Mouse (Mus musculus) myocyte (in vitro differentiated cells): ENCODE measurements at regions not wholly inside any gene's neighbourhood (a gene's known extent, or its start where the extent isn't known, plus 50 kb on each side); places are given as distances from the start of the nearest gene placed in this dataset.

Source experiments
- H3K27me3 ChIP-seq: one replicate; pipeline ENCODE4 v1.6.1; 2011; ENCODE audit not compliant: control insufficient read depth, insufficient read depth, insufficient read length
- H3K36me3 ChIP-seq: one replicate; pipeline ENCODE4 v1.6.1; 2011; ENCODE audit not compliant: control insufficient read depth, insufficient read depth
- H3K4me2 ChIP-seq: one replicate; pipeline ENCODE4 v1.6.1; 2011; ENCODE audit warnings: low read depth, control low read depth
- H3K4me3 ChIP-seq: one replicate; pipeline ENCODE4 v1.5.1; 2011; ENCODE audit warnings: mild to moderate bottlenecking, control low read depth, moderate library complexity
- H3K79me2 ChIP-seq: one replicate; pipeline ENCODE4 v1.6.1; 2011; ENCODE audit not compliant: control insufficient read depth, insufficient read depth
- H3ac ChIP-seq: one replicate; pipeline ENCODE4 v1.6.1; 2011; ENCODE audit not compliant: control insufficient read depth, insufficient read length
- CEBPB ChIP-seq: IDR thresholded peaks from 2 replicates; pipeline ENCODE4 v1.6.1; 2011; ENCODE audit warnings: mild to moderate bottlenecking, moderate library complexity; ENCODE audit not compliant: poor library complexity, insufficient read depth, severe bottlenecking
- E2F4 ChIP-seq: IDR thresholded peaks from one replicate; pipeline ENCODE4 v1.6.1; 2011; ENCODE audit warnings: mild to moderate bottlenecking, control low read depth, moderate library complexity; ENCODE audit not compliant: insufficient read depth
- MAX ChIP-seq: IDR thresholded peaks from one replicate; pipeline ENCODE4 v1.6.1; 2011; ENCODE audit warnings: low read depth, mild to moderate bottlenecking, control low read depth
- MYOD1 ChIP-seq, 3 experiments: IDR thresholded peaks; one replicate each; pipeline ENCODE4 v1.6.1; 2011; ENCODE audit warnings: control low read depth in 2 of 3, low read depth in 2 of 3, mild to moderate bottlenecking in 2 of 3, moderate library complexity in 1 of 3; ENCODE audit not compliant: insufficient read length in 2 of 3, control insufficient read depth in 1 of 3
- MYOG ChIP-seq, 3 experiments: IDR thresholded peaks; one replicate each; pipeline ENCODE4 v1.6.1; 2011; ENCODE audit warnings: control low read depth in 2 of 3, low read depth in 2 of 3, mild to moderate bottlenecking in 2 of 3; ENCODE audit not compliant: insufficient read length in 2 of 3, control insufficient read depth in 1 of 3, insufficient read depth in 1 of 3
- POLR2AphosphoS2 ChIP-seq: IDR thresholded peaks from one replicate; pipeline ENCODE4 v1.6.1; 2011; ENCODE audit warnings: low read depth, control low read depth; ENCODE audit not compliant: insufficient read length
- REST ChIP-seq: IDR thresholded peaks from one replicate; pipeline ENCODE4 v1.6.1; 2011; ENCODE audit warnings: mild to moderate bottlenecking, control low read depth, moderate library complexity; ENCODE audit not compliant: insufficient read depth, insufficient read length
- SRF ChIP-seq: IDR thresholded peaks from one replicate; pipeline ENCODE4 v1.6.1; 2011; ENCODE audit warnings: low read depth; ENCODE audit not compliant: control insufficient read depth, insufficient read length
- TCF12 ChIP-seq: IDR thresholded peaks from one replicate; pipeline ENCODE4 v1.6.1; 2011; ENCODE audit warnings: mild to moderate bottlenecking, control low read depth; ENCODE audit not compliant: poor library complexity, insufficient read depth, severe bottlenecking
- TCF3 ChIP-seq: IDR thresholded peaks from one replicate; pipeline ENCODE4 v1.6.1; 2011; ENCODE audit warnings: low read depth, control low read depth; ENCODE audit not compliant: insufficient read length
- USF1 ChIP-seq: IDR thresholded peaks from one replicate; pipeline ENCODE4 v1.6.1; 2011; ENCODE audit warnings: low read depth, mild to moderate bottlenecking, control low read depth, moderate library complexity

DNA sequence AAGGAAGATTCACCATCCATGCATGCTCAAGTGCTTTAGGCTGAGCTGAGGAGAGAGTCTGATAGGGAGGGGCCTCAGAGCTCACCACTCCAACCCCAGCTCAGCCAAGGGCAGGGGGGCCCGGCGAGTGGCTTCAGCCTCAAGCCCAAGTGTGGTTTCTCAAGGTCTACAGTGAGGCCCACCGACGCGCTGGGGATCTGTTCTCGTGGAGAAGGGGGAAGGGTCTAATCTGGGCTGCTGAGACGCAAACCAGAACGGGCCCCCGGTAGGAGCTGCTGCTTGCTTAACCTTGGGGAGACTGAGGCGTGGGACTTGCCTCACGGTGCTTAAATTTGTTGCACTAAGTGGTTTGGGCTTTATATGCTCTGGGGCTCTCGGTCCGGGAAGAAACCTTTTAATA, 70.9 kb downstream of the Asb1 start:
- TF ChIP-seq POLR2AphosphoS2 (no peak), TCF3 (no peak)
- Histone ChIP-seq H3K4me2 (no peak overlapping the region), H3K27me3 (no peaks in the 10 kb centered on the region), H3ac (no peak overlapping the region), H3K79me2 (no peaks in the 10 kb centered on the region), H3K36me3 (no peaks in the 10 kb centered on the region), H3K4me3 (no peak overlapping the region)

DNA sequence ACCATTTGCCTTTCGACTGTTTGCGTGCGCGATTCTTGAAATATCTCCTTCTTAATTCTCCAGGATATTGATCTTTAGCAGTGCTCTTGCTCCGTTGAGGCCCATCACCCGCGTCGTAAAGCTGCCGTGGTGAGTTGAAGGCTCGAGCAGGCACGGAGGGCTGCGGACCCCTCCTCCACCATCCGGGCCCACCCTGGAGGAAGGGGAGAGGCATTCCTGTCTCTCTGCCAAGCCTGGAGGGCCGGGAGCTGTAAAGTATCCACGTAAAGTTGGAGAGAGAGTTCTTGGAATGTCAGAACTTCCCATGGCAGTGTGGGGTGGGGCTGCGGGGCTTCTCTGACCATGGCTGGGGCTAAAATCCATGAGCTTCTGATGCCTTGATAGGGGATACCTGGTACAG, 71.3 kb downstream of the Asb1 start:
- Histone ChIP-seq H3K79me2 (no peaks in the 10 kb centered on the region), H3ac (no peak overlapping the region), H3K27me3 (no peaks in the 10 kb centered on the region), H3K36me3 (no peaks in the 10 kb centered on the region), H3K4me2 (no peak overlapping the region), H3K4me3 (no peak overlapping the region)
- TF ChIP-seq REST: no peak
- no peak for TF ChIP-seq SRF
- TF ChIP-seq MYOD1 (IDR thresholded peaks at IDR 0.05; ENCODE audit: control insufficient read depth in 1 of 3, insufficient read length in 2 of 3, low read depth in 2 of 3): no peak
- TF ChIP-seq TCF12: no peak
- no peak for TF ChIP-seq MAX
- no peak for TF ChIP-seq POLR2AphosphoS2
- no peak for TF ChIP-seq MYOG (IDR thresholded peaks at IDR 0.05; ENCODE audit: control insufficient read depth in 1 of 3, insufficient read depth in 1 of 3, insufficient read length in 2 of 3, low read depth in 2 of 3)
- no peak for TF ChIP-seq USF1
- no peak for TF ChIP-seq TCF3

DNA sequence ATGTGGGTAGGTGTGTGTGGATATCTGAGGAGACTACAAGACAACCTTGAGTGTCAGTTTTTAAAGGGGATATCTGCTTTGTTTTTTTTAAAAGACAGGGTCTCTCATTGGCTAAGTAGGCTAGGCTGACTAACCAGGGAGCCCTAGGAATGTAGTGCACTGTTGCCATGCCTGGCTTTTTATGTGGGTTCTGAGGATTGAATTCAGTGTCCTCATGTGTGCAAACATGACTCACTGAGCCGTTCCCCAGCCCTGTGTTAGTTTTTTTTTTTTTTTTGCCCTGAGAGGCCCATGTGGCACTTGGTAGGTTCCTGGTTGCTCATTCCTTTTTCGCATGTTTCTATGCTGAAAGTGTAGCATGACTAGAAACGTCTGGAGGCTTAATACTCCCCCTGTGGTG, 72.6 kb downstream of the Asb1 start:
- Histone ChIP-seq H3K4me2 (no peak overlapping the region), H3K36me3 (no peaks in the 10 kb centered on the region), H3K4me3 (no peak overlapping the region), H3K79me2 (no peaks in the 10 kb centered on the region), H3ac (no peak overlapping the region), H3K27me3 (no peaks in the 10 kb centered on the region)
- TF ChIP-seq E2F4 (no peak), USF1 (no peak), REST (no peak), MYOD1 (IDR thresholded peaks at IDR 0.05; ENCODE audit: control insufficient read depth in 1 of 3, insufficient read length in 2 of 3, low read depth in 2 of 3) (no peak), SRF (no peak), POLR2AphosphoS2 (no peak)

DNA sequence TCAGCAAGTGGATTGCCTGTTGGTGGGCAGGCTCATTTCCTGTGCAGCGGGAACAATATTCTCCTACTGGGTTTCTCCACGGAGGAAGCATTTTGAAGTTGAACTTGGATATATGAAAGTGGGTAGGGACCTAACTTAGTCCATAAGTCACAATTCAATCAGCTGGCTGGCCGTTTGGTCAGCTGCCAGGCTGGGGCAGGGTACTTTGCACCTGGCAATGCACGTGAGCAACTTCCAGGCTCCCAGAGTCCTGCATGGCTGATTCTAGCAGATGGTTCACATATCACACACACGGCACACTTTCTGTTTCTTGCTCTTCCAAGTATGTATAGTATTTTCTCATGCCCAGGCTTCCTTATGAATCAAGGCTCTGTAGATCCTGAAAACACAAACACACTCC, 75.1 kb downstream of the Asb1 start:
- no peak overlapping the region for H3K4me2 ChIP-seq
- no peak overlapping the region for H3K4me3 ChIP-seq
- no peaks in the 10 kb centered on the region for H3K27me3 ChIP-seq

DNA sequence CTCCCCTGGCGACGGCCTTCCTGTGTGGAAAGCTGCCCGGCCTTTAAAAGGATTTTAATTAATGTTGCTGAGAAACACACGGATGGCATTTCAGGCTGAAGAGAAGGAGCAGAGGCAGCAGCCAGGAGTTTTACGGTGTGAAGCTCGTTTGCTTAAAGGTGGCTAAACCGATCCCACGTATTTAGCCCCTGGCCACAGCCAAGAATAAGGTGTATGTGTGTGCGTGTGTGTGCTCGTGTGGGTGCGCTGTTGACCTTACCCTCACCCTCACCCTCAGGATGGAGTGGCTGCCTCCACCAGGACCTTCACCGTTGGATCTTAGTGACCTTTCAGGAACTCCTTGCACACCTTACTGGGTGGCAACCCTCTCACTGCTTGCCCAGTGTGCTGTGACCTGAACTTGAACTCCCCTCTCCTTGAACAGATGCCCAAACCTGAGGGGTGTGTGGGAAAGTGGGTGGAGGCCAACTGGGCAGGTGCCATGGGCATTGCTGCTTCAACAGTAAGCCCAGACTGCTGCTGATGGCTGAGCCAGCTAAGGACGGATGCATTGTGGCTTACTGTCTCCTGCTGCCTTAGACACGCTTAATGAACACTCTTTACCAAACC, 78.3 kb downstream of the Asb1 start:
- Histone ChIP-seq H3K4me3 (no peak overlapping the region), H3K4me2 (no peak overlapping the region), H3K79me2 (no peaks in the 10 kb centered on the region), H3ac (no peak overlapping the region), H3K27me3 (no peaks in the 10 kb centered on the region), H3K36me3 (no peaks in the 10 kb centered on the region)
- TF ChIP-seq CEBPB: no peak
- TF ChIP-seq MYOG (IDR thresholded peaks at IDR 0.05; ENCODE audit: control insufficient read depth in 1 of 3, insufficient read depth in 1 of 3, insufficient read length in 2 of 3, low read depth in 2 of 3): no peak

More for the DNA sequence above, 75.1 kb downstream of the Asb1 start:
- H3ac ChIP-seq: no peak overlapping the region
- no peaks in the 10 kb centered on the region for H3K36me3 ChIP-seq
- TF ChIP-seq TCF12 (no peak), REST (no peak), MYOG (IDR thresholded peaks at IDR 0.05; ENCODE audit: control insufficient read depth in 1 of 3, insufficient read depth in 1 of 3, insufficient read length in 2 of 3, low read depth in 2 of 3) (no peak), POLR2AphosphoS2 (no peak), E2F4 (no peak), MYOD1 (IDR thresholded peaks at IDR 0.05; ENCODE audit: control insufficient read depth in 1 of 3, insufficient read length in 2 of 3, low read depth in 2 of 3) (no peak)
- no peaks in the 10 kb centered on the region for H3K79me2 ChIP-seq

DNA sequence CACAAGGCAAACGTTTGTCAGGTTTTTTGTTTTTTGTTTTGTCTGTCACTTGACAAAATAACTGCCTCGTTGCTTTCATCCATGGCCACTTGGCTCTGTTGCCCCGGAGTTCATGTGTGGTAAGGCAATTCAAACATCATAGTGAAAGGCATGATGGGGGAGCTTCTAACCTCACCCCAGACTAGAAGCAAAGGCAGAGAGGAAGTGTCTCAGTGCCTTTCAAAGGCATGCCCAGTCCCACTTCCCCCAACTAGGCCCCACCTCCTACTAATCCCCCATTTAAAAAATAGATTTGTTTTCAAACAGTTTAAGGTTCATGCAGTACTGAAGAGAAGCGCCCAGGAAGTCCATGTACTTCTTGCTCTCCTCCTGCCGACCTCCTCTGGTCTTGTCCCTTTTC, 80.8 kb downstream of the Asb1 start:
- H3K4me2 ChIP-seq: no peak overlapping the region
- no peak overlapping the region for H3K4me3 ChIP-seq
- no peaks in the 10 kb centered on the region for H3K79me2 ChIP-seq
- no peaks in the 10 kb centered on the region for H3K27me3 ChIP-seq
- H3K36me3 ChIP-seq: no peaks in the 10 kb centered on the region
- TF ChIP-seq MYOD1 (IDR thresholded peaks at IDR 0.05; ENCODE audit: control insufficient read depth in 1 of 3, insufficient read length in 2 of 3, low read depth in 2 of 3): no peak
- H3ac ChIP-seq: no peak overlapping the region
